Mouse (Mus musculus) midbrain, embryonic 13.5 days (tissue): ENCODE measurements around the gene Grhpr. TPM values are rescaled to one million over a fixed set of nuclear protein-coding genes. Genes with fewer than 3 reads are reported as not detected.

Experiments
- ATAC-seq: fragments of 200-750 bp; cut with Nextera tagmentation; 2 replicates; pipeline ENCODE4 v1.8.0; 2017; ENCODE audit warnings: mild to moderate bottlenecking, moderate TSS enrichment, moderate library complexity
- H3K27ac ChIP-seq: fragments of 300-500 bp; sonication (generic); 2 replicates; pipeline ENCODE4 v1.5.1; 2015; ENCODE audit warnings: inconsistent platforms, mild to moderate bottlenecking, moderate library complexity
- H3K27me3 ChIP-seq: fragments of 300-500 bp; sonication (generic); 2 replicates; pipeline ENCODE4 v1.6.1; 2015; ENCODE audit warnings: mild to moderate bottlenecking, inconsistent platforms
- H3K36me3 ChIP-seq: fragments of 300-500 bp; sonication (generic); 2 replicates; pipeline ENCODE4 v1.6.1; 2015; ENCODE audit warnings: mild to moderate bottlenecking, inconsistent platforms
- H3K4me1 ChIP-seq: fragments of 300-500 bp; sonication (generic); replicated peaks from 2 replicates; pipeline ENCODE4 v1.6.1; 2015; ENCODE audit warnings: inconsistent platforms
- H3K4me2 ChIP-seq: fragments of 300-500 bp; sonication (generic); replicated peaks from 2 replicates; pipeline ENCODE4 v1.6.1; 2015; ENCODE audit warnings: moderate library complexity, mild to moderate bottlenecking, inconsistent platforms
- H3K4me3 ChIP-seq: fragments of 300-500 bp; sonication (generic); replicated peaks from 2 replicates; pipeline ENCODE4 v1.5.1; 2015; ENCODE audit warnings: mild to moderate bottlenecking, inconsistent platforms
- H3K9ac ChIP-seq: fragments of 300-500 bp; sonication (generic); replicated peaks from 2 replicates; pipeline ENCODE4 v1.6.1; 2015; ENCODE audit warnings: mild to moderate bottlenecking, inconsistent platforms
- H3K9me3 ChIP-seq: fragments of 300-500 bp; sonication (generic); 2 replicates; pipeline ENCODE4 v1.6.1; 2016; ENCODE audit warnings: mild to moderate bottlenecking, inconsistent platforms
- WGBS: fragments of 180-500 bp; shearing (Covaris S2); methylation state at CpG from one replicate; pipeline ENCODE4 v1.1.7; 2015; 5-methylcytosine and 5-hydroxymethylcytosine counted together
- polyA plus RNA-seq: library from polyadenylated mRNA; unstranded; fragments of >200 nt; fragmentation: Nextera tagmentation; extraction: Ambion mirVana; gene quantifications from 2 replicates; pipeline ENCODE4 v1.2.1, GENCODE M21; 2015

Gene Grhpr
- polyA plus RNA-seq, 1 experiment from 2014 or later: 23.0 TPM

DNA sequence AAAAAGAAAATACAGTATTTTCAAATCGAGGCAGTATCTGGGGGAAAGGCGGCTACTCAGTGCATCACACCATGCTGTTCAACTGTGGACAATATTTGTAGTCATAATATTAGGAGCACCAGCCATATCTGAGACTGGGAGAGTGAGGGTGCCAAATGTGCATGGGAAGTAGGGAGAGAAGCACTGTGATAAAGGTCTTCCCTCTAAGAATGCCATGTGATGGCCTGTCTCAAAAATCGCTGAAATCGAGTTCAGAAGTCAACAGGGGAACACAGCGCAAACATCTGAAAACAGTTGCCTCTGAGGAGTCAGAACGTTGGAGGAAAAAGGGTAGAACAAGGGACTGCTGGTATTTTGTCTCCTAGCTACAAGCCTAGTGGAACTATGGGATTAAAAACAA is 18.8 kb downstream of the Grhpr start:
- no peaks in the 10 kb centered on the region for H3K9me3 ChIP-seq
- H3K4me3 ChIP-seq: no peak overlapping the region
- peaks cover 16% of the 10 kb centered on the region for H3K4me1 ChIP-seq
- peaks cover 11% of the 10 kb centered on the region for H3K36me3 ChIP-seq
- 90% methylated on average over 6 of the region's 6 CpGs for whole genome bisulfite sequencing
- no peak overlapping the region for H3K4me2 ChIP-seq
- H3K9ac ChIP-seq: no peak overlapping the region
- H3K27ac ChIP-seq: no peak overlapping the region
- ATAC-seq: no peak
- H3K27me3 ChIP-seq: no peaks in the 10 kb centered on the region

DNA sequence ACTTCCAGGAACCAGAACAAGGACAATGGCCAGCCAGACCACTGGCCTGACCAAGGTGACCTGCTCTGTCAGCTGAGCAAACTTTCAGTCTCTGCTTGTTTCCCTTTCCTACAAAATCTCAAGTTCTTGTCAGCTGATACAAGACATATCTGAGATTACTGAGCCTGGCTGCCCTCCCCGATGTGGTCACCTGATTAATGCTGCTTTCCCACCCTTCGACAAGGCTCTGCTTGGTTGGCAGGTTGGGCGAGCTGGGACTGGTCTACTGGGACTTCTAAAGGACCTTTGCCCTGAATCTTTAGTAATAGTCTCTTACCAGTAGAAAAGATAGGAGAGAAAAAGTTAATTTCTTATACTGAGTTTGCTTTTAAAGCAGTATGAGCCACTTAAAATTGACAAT is 24.3 kb downstream of the Grhpr start:
- no peak for ATAC-seq
- peaks cover 9% of the 10 kb centered on the region; the same call in 1 of the 2 replicates for H3K36me3 ChIP-seq
- 95% methylated on average over 3 of the region's 3 CpGs for WGBS
- H3K27ac ChIP-seq: no peak overlapping the region
- no peak overlapping the region for H3K4me2 ChIP-seq
- no peaks in the 10 kb centered on the region for H3K9me3 ChIP-seq
- H3K4me1 ChIP-seq: peaks cover 11% of the 10 kb centered on the region
- H3K27me3 ChIP-seq: no peaks in the 10 kb centered on the region
- H3K9ac ChIP-seq: no peak overlapping the region
- no peak overlapping the region for H3K4me3 ChIP-seq

DNA sequence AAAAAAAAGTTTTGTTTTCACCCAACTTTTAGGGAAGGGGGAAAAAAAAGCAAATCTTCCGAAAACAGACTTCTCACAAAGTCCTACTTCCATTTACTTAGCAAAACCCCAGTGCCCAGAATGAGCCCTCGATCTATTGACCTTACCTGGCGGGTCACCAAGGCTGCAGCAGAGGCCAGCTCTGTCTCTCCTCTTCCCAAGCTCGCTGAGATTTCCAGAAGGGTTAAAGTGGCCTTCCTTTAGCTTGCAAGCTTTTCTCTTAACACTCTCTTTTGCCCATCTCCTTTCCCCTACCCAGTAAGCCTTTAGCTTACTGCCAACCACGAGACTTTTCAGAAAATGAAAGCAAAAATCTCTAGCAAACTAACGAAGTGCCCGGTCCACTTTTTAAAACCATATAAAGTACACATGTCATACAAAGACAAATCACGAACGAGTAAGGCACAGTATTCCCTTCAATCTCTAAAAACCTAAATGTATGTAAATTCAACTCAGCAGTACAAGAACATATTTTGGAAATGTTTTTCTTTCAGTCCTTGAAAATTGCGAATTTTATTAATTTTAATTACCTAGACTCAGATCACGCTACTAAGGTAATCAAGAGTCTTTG is 29.7 kb downstream of the Grhpr start:
- Histone ChIP-seq H3K4me3 (peak overlapping the region; percentile 90), H3K36me3 (no peaks in the 10 kb centered on the region), H3K9me3 (no peaks in the 10 kb centered on the region), H3K4me1 (peaks cover 29% of the 10 kb centered on the region), H3K27ac (peak overlapping the region; percentile 97; the same call in 1 of the 2 replicates), H3K9ac (peak overlapping the region; percentile 95), H3K27me3 (no peaks in the 10 kb centered on the region), H3K4me2 (peak overlapping the region; percentile 79)
- WGBS: 10% methylated on average over 11 of the region's 11 CpGs
- ATAC-seq: no peak

DNA sequence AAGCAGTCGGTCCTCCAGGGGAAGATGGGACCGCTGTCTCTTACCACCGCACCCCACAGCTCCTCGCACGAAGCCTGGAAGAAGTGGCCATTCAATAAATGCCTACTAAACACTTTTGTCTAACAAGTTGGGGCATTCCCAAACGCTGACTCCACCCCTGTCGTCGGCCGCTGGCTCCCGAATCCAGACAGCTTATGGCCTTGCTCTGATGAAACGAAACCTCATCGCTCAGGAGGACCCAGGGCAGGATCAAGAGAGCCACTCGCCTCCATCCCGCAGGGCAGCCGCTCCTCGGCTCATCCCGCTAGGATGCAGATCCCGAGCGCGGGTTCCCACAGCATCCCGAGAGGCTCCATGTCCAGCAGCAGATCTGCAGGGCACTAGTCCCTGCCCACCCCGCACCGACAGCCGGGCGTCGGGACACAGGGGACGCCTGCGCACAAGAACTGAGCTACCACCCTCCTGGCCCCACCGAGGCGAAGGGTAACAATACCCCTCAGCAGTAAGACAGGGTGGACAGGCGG is 30.4 kb downstream of the Grhpr start:
- under 1% methylated on average over 31 of the region's 31 CpGs for WGBS
- H3K27ac ChIP-seq: peak overlapping the region; percentile 97
- H3K4me1 ChIP-seq: peaks cover 29% of the 10 kb centered on the region
- H3K4me3 ChIP-seq: peak overlapping the region; percentile 90
- H3K9ac ChIP-seq: peak overlapping the region; percentile 95
- H3K9me3 ChIP-seq: no peaks in the 10 kb centered on the region
- no peaks in the 10 kb centered on the region for H3K36me3 ChIP-seq
- H3K4me2 ChIP-seq: peak overlapping the region; percentile 79
- peak; percentile 87 for ATAC-seq
- H3K27me3 ChIP-seq: no peaks in the 10 kb centered on the region

DNA sequence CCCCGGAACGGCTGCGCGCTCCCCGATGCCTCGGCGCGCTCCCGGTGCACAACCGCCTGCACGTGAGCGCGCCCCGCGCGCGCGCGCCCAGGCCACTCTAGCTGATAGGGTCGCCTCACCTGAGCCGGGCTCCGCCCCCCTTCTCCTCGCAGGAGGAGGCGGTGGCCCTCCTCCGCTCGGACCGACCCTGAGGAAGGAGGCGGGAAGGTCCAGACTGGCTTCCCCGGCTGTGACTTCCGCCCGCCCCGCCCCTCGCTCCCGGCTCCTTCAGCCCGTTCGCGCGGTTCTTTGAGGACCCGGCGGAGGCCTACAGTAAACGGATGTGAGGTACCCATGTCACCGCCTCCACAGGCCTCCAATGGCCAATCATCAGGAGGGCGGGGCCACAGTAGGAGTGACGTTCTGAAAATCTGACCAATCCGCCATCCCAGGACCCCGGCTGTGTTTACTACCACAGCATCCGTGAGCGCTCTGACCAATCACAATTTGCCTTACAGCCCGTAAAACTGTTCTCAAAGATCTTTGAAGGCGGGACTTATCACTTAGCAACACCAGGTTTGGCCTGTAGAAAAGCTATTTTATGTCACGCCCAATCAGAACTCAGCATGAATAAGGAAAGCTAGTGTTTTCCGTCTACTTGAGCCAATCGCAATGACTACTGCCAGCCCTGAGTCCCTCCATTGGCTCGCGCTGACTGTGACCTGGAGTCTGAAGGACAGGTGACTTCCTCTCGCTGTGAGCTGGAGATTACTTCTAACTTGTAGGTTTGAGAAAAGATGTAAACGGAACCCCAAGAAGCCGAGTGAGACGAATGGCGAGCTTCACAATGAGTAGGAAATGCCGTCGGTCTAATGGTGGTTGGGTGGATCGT is 31.1 kb downstream of the Grhpr start, which contains the start of gene Zbtb5:
TSS of gene Zbtb5 (minus strand) at position 308 of the 871 bp plus-strand sequence.
- Histone ChIP-seq H3K27ac (peak within 1 kb of the TSS; percentile 97), H3K9ac (peak within 1 kb of the TSS; percentile 95), H3K4me3 (peak within 1 kb of the TSS; percentile 90), H3K4me2 (peak within 1 kb of the TSS; percentile 79), H3K27me3 (no peaks in the 10 kb centered on the region), H3K4me1 (peaks cover 29% of the 10 kb centered on the region), H3K36me3 (no peaks in the 10 kb centered on the region), H3K9me3 (no peaks in the 10 kb centered on the region)
- peak; percentile 99 for ATAC-seq
- WGBS: under 1% methylated on average over 63 of the region's 63 CpGs

DNA sequence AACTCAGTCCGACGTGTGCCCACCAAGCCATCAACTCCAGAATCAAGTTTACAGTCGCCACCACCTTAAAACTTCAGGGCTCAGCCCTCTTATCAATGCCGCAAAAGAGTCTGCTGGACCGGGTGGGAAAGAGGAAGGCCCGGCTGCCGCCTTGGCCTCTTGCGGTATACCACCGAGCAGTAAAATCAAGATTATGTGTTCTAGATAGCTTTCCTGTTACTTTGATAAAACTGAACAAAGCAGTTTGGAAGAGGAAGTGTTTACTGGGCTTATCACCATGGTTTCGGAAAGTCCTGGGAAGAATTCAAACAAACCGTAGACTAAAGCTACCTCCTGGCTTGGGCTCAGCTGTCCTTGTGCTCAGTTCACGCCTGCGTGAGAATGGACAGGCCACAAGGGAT is 31.8 kb downstream of the Grhpr start:
- Histone ChIP-seq H3K4me2 (peak overlapping the region; percentile 78), H3K27ac (peak overlapping the region; percentile 72), H3K9me3 (no peaks in the 10 kb centered on the region), H3K27me3 (no peaks in the 10 kb centered on the region), H3K4me3 (peak overlapping the region; percentile 68), H3K9ac (peak overlapping the region; percentile 77), H3K4me1 (peaks cover 31% of the 10 kb centered on the region), H3K36me3 (no peaks in the 10 kb centered on the region)
- under 1% methylated on average over 13 of the region's 13 CpGs for WGBS
- ATAC-seq: no peak

DNA sequence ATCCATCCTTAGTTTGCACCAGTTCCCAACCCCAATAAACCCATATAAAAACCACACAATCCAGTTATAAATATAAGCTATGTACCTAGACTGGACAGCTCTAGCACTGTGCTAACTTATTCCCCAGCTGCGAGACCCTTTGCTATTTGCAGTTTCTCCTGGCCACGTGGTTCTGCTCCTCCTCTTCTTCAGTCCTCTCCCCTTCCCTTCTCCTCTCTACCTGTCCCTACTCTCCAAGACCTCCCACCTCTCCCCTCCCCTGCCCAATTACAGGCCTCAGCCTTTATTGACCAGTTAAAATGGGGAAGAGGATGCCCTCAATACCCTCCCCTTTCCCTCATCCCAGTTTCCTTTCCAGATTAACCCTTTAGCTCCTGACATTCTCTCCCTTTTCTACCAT is 32.3 kb downstream of the Grhpr start:
- Histone ChIP-seq H3K27ac (no peak overlapping the region), H3K4me2 (peak overlapping the region; percentile 78), H3K27me3 (no peaks in the 10 kb centered on the region), H3K36me3 (no peaks in the 10 kb centered on the region), H3K9me3 (no peaks in the 10 kb centered on the region), H3K4me3 (peak overlapping the region; percentile 68), H3K9ac (peak overlapping the region; percentile 77), H3K4me1 (peaks cover 33% of the 10 kb centered on the region)
- 13% methylated on average over 2 of the region's 2 CpGs for WGBS
- no peak for ATAC-seq

DNA sequence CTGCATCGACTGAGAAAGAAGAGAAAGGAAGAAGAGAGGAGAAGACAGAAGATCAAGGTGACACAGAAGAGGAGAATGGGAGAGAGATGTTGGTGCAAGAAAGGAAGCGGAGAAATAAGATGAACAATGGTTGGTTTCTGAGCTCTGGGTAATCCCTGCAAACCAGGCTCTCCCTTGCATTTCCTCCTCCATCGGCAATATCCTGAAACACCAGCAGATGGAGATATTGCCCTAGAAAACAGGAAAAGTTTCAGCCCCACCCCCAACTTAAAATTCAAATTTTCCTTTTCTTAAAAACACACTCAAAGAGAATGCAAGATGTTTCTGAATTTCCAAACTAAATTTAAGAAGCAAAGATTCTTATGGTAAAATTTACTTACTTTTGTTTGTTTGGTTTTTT is 34.4 kb downstream of the Grhpr start:
- H3K36me3 ChIP-seq: no peaks in the 10 kb centered on the region
- H3K27ac ChIP-seq: no peak overlapping the region
- no peaks in the 10 kb centered on the region for H3K27me3 ChIP-seq
- no peaks in the 10 kb centered on the region for H3K9me3 ChIP-seq
- no peak overlapping the region for H3K4me3 ChIP-seq
- H3K9ac ChIP-seq: peak overlapping the region; percentile 32; the same call in 1 of the 2 replicates
- WGBS: 11% methylated on average over 3 of the region's 3 CpGs
- no peak for ATAC-seq
- H3K4me2 ChIP-seq: no peak overlapping the region
- H3K4me1 ChIP-seq: peaks cover 40% of the 10 kb centered on the region

DNA sequence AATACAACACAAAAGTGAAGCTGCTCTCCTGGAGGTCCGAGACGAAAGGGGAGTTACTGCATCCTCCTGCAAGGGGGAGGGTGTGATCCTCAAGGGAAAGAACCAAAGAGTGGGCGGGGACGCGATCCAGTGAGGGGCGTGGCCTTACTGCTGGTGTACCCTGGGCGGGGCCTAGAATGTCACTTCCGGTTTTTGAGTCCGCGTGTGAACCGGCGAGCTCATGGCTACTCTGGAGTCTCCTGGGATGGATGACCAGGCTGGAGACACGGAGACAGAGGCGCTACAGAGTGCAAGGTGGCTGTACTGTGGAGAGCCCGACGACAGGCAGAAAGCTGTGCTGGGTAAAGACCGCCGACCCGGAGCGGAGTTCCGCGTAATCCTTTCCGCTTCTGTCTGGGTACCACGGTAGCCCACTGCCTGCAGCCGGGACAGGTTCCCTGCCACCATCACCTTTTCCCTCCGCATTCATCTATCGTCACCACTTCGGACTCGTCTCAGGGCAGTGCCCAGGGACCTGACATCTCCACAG is 37.3 kb downstream of the Grhpr start, which contains the start of gene Polr1e:
TSS of gene Polr1e (plus strand) at position 132 of the 529 bp plus-strand sequence.
- Histone ChIP-seq H3K4me1 (peaks cover 30% of the 10 kb centered on the region), H3K27me3 (no peaks in the 10 kb centered on the region), H3K36me3 (peaks cover 17% of the 10 kb centered on the region), H3K9me3 (no peaks in the 10 kb centered on the region), H3K27ac (peak within 1 kb of the TSS; percentile 31; the same call in 1 of the 2 replicates), H3K4me2 (peak within 1 kb of the TSS; percentile 96), H3K4me3 (peak within 1 kb of the TSS; percentile 56), H3K9ac (peak within 1 kb of the TSS; percentile 77)
- ATAC-seq: peak; percentile 90
- 1% methylated on average over 29 of the region's 29 CpGs for WGBS

DNA sequence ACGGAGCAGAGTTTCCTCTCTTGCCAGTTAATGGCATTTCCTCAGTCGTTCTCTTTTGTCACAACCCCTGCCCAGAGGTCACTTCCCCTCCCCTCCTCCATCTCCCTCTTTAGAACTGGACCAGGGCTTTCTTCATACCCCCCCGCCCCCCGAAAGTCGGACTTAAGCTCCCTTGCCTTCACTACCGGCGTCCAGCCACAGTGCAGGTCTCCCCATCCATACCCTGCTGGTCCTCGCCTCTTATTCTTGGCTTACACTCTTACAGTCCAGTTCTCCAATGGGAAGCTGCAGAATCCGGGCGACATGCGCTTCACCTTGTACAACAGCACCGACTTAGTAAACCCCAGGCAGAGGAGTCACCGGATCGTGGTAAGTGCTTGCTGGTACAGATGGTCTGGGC is 37.8 kb downstream of the Grhpr start:
- Histone ChIP-seq H3K4me1 (peaks cover 28% of the 10 kb centered on the region), H3K4me2 (peak overlapping the region; percentile 96), H3K9me3 (no peaks in the 10 kb centered on the region), H3K9ac (peak overlapping the region; percentile 77), H3K27ac (no peak overlapping the region), H3K36me3 (peaks cover 22% of the 10 kb centered on the region), H3K4me3 (peak overlapping the region; percentile 56), H3K27me3 (no peaks in the 10 kb centered on the region)
- ATAC-seq: peak; percentile 51
- 2% methylated on average over 14 of the region's 14 CpGs for WGBS

DNA sequence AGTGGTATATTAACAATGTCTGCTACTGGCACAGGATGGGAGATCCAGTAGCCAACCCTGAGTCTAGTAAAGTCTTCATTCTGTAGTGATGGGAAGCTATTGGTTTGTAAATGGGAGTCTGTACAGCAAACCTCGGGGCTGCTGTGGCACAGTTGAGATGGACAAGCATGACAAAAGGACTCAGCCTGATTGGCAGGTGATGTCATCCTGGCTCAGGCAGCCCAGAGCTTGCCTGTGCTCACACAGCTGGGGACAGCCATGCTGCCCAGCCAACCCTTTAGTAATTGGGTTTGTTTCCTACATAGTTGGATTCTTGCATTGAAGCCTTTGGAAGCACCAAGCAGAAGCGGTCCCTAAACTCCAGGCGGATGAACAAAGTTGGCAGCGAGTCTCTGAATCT is 45.3 kb downstream of the Grhpr start:
- H3K4me3 ChIP-seq: no peak overlapping the region
- 79% methylated on average over 4 of the region's 4 CpGs for WGBS
- H3K4me1 ChIP-seq: no peaks in the 10 kb centered on the region
- no peaks in the 10 kb centered on the region for H3K9me3 ChIP-seq
- peaks cover 86% of the 10 kb centered on the region for H3K36me3 ChIP-seq
- no peak overlapping the region for H3K4me2 ChIP-seq
- ATAC-seq: no peak
- H3K27me3 ChIP-seq: no peaks in the 10 kb centered on the region
- H3K9ac ChIP-seq: no peak overlapping the region
- no peak overlapping the region for H3K27ac ChIP-seq

DNA sequence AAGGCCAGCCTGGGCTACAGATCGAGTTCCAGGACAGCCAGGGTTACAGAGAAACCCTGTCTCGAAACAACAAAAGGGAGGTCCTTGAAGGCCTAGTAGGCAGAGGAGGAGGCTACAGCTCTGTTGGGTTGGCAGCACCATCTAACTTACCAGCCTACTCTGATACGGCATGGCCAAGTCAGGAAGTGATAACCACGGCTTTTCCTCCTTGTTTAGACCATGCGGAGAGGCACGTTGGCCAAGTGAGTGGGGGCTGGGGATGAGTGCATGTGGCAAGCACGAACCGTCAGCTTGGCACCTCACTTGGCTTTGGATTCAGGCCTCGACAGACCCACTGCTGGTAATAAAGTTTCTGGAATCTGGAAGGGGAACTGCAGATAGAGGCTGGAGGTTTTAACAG is 51.4 kb downstream of the Grhpr start:
- no peak overlapping the region for H3K4me3 ChIP-seq
- no peak for ATAC-seq
- no peak overlapping the region for H3K9ac ChIP-seq
- no peaks in the 10 kb centered on the region for H3K9me3 ChIP-seq
- peaks cover 92% of the 10 kb centered on the region for H3K36me3 ChIP-seq
- no peak overlapping the region for H3K27ac ChIP-seq
- H3K4me1 ChIP-seq: no peaks in the 10 kb centered on the region
- 91% methylated on average over 9 of the region's 9 CpGs for WGBS
- H3K4me2 ChIP-seq: no peak overlapping the region
- H3K27me3 ChIP-seq: no peaks in the 10 kb centered on the region
